Mouse (Mus musculus) hindbrain, embryonic 15.5 days (tissue): Measurements from ENCODE around the gene Bpifb4. TPM values are rescaled to one million over a fixed set of nuclear protein-coding genes. Genes with fewer than 3 reads are reported as not detected.
A peak's percentile ranks its signal among the peaks of the same experiment; 100 is the strongest.

ENCODE experiments used
- ATAC-seq: fragments of 200-750 bp; cut with Nextera tagmentation; 2 replicates; pipeline ENCODE4 v1.8.0; 2017; ENCODE audit warnings: low read depth, moderate number of reproducible peaks, moderate TSS enrichment; ENCODE audit not compliant: low FRiP score
- H3K27ac ChIP-seq: fragments of 300-500 bp; sonication (generic); replicated peaks from 2 replicates; pipeline ENCODE4 v1.5.1; 2015; ENCODE audit warnings: mild to moderate bottlenecking, inconsistent platforms
- H3K27me3 ChIP-seq: fragments of 300-500 bp; sonication (generic); 2 replicates; pipeline ENCODE4 v1.6.1; 2015; ENCODE audit warnings: control low read depth, inconsistent platforms
- H3K36me3 ChIP-seq: fragments of 300-500 bp; sonication (generic); 2 replicates; pipeline ENCODE4 v1.6.1; 2015; ENCODE audit warnings: control low read depth, inconsistent platforms
- H3K4me1 ChIP-seq: fragments of 300-500 bp; sonication (generic); replicated peaks from 2 replicates; pipeline ENCODE4 v1.6.1; 2015; ENCODE audit warnings: control low read depth, inconsistent platforms
- H3K4me2 ChIP-seq: fragments of 300-500 bp; sonication (generic); 2 replicates; pipeline ENCODE4 v1.6.1; 2015; ENCODE audit warnings: moderate library complexity, mild to moderate bottlenecking, inconsistent platforms
- H3K4me3 ChIP-seq: fragments of 300-500 bp; sonication (generic); 2 replicates; pipeline ENCODE4 v1.5.1; 2015; ENCODE audit warnings: mild to moderate bottlenecking, inconsistent platforms
- H3K9ac ChIP-seq: fragments of 300-500 bp; sonication (generic); 2 replicates; pipeline ENCODE4 v1.6.1; 2015; ENCODE audit warnings: inconsistent platforms
- H3K9me3 ChIP-seq: fragments of 300-500 bp; sonication (generic); 2 replicates; pipeline ENCODE4 v1.6.1; 2016; ENCODE audit warnings: control low read depth, inconsistent platforms
- WGBS: fragments of 180-500 bp; shearing (Covaris S2); methylation state at CpG from one replicate; pipeline ENCODE4 v1.1.7; 2015; 5-methylcytosine and 5-hydroxymethylcytosine counted together
- polyA plus RNA-seq: library from polyadenylated mRNA; unstranded; fragments of >200 nt; fragmentation: Nextera tagmentation; extraction: Ambion mirVana; gene quantifications from 2 replicates; pipeline ENCODE4 v1.2.1, GENCODE M21; 2015

Bpifb4 gene
- polyA plus RNA-seq, 1 experiment from 2014 or later = not detected

DNA sequence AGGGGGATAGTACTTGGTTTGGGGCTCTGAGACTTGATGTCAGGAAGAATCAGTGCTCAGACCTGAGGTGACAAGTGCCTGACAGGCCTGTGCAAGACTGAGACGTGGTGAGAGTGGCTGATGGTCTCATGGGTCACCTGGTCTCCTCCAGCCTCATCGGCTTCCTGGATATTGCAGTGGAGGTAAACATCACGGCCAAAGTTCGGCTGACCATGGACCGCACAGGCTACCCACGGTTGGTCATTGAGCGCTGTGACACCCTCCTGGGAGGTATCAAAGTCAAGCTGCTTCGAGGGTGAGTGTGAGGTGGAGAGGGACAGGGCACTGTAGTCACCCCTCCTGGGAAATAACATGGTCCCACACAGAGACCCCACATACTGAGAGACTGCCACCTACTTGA, 6.6 kb downstream of the Bpifb4 start:
- H3K4me3 ChIP-seq = no peak overlapping the region
- no peak overlapping the region for H3K9ac ChIP-seq
- ATAC-seq = no peak
- no peak overlapping the region for H3K27ac ChIP-seq
- H3K4me2 ChIP-seq = no peak overlapping the region
- H3K27me3 ChIP-seq = no peaks in the 10 kb centered on the region
- H3K9me3 ChIP-seq = no peaks in the 10 kb centered on the region
- 90% methylated on average over 8 of the region's 8 CpGs for WGBS
- no peaks in the 10 kb centered on the region for H3K4me1 ChIP-seq
- no peaks in the 10 kb centered on the region for H3K36me3 ChIP-seq

DNA sequence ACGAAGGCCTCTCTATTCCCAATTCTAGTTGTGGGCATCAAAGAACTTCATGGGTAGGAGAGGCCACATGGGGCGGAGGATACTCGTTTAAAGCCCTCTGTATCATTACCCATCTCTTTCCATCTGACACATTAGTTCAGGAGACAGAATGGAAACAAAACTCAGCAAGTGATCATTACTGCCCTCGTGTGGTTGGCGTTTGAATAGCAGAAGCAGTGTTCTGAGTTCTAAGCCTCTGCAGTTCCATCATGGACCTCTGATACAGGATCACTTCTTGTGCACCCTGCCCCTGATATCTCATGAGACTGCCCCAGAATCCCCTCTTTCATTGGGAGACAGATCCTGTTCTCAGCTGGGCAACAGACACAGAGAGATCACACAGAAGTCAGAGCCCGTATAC, 14.9 kb downstream of the Bpifb4 start:
- WGBS = 31% methylated on average over 6 of the region's 6 CpGs
- no peak overlapping the region for H3K4me3 ChIP-seq
- no peak overlapping the region for H3K9ac ChIP-seq
- no peaks in the 10 kb centered on the region for H3K9me3 ChIP-seq
- H3K27me3 ChIP-seq = no peaks in the 10 kb centered on the region
- H3K4me2 ChIP-seq = no peak overlapping the region
- H3K27ac ChIP-seq = no peak overlapping the region
- H3K36me3 ChIP-seq = no peaks in the 10 kb centered on the region
- H3K4me1 ChIP-seq = no peaks in the 10 kb centered on the region
- ATAC-seq = no peak

DNA sequence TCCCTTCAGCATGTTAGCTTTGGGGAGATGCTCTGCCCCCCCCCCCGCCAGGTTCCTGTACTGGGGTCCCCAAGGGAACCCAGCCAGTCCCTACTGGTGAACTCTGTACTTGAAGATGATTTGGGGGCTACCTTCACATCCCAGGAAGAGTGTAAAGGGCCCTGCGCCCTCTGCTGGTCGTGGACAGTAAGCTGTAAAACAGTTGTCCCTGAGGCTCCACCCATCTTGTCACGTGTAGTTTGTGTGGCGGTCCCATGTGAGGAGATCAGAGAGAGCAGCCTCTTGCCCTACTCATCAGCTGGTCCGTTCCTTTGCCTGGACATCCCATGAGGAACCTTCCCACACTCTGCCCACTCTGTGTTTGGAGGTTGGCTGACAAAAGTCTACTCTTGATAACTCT, 15.8 kb downstream of the Bpifb4 start:
- Histone ChIP-seq H3K4me1 (no peaks in the 10 kb centered on the region), H3K9me3 (no peaks in the 10 kb centered on the region), H3K36me3 (no peaks in the 10 kb centered on the region), H3K27ac (no peak overlapping the region), H3K4me2 (peak overlapping the region; percentile 33), H3K4me3 (no peak overlapping the region), H3K9ac (no peak overlapping the region), H3K27me3 (no peaks in the 10 kb centered on the region)
- ATAC-seq = no peak
- 9% methylated on average over 6 of the region's 6 CpGs for WGBS

DNA sequence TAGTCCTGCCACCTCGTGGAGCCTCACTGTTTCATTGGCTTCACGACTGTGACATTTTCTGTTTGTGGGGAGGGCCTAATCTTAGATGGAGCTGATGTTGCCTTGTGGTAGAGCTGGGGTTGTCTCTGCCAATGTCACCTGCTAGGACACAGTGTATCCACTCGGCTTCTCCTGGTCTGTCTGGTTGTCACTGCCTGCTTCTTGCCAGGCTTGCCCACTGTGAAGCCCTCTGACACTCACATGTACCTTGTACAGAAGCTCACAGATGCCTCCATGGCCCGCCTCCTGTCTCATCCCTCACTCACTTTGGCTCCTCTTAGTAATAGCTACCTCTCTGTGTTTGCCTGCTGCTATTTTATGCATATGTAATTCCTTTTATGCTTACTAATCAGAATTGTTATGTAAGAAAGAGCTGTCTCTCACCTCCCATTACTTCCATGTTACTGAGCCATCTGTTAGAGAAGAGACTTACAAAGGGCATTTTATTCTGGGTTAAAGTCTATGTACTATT, 24.9 kb downstream of the Bpifb4 start:
- WGBS = 74% methylated on average over 4 of the region's 4 CpGs
- Histone ChIP-seq H3K27me3 (no peaks in the 10 kb centered on the region), H3K9me3 (no peaks in the 10 kb centered on the region), H3K9ac (no peak overlapping the region), H3K4me2 (no peak overlapping the region), H3K36me3 (no peaks in the 10 kb centered on the region), H3K4me3 (no peak overlapping the region), H3K27ac (no peak overlapping the region), H3K4me1 (no peaks in the 10 kb centered on the region)
- ATAC-seq = no peak

DNA sequence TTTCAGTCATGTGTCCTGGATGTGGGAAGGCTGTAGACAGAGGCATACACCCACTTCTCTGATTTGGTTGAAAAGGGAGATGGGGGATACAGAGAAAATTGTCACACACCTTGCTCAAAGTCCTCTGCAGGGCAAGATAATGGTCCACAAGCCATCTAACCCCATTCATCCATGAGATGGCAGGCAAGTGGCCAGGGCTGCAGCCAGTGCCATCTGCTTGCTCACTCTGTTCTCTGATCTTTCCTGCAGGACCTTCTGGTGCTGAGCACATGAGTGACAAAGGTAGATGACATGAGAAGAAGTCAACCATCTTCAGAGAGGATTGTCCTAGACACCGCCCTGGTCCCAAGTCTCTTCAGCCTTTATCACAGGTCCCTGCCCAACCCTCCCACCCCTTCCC, 25.3 kb downstream of the Bpifb4 start:
- Histone ChIP-seq H3K27ac (no peak overlapping the region), H3K4me1 (no peaks in the 10 kb centered on the region), H3K4me2 (no peak overlapping the region), H3K27me3 (no peaks in the 10 kb centered on the region), H3K9ac (no peak overlapping the region), H3K4me3 (no peak overlapping the region), H3K36me3 (no peaks in the 10 kb centered on the region), H3K9me3 (no peaks in the 10 kb centered on the region)
- 93% methylated on average over 1 of the region's 1 CpGs for WGBS
- no peak for ATAC-seq

DNA sequence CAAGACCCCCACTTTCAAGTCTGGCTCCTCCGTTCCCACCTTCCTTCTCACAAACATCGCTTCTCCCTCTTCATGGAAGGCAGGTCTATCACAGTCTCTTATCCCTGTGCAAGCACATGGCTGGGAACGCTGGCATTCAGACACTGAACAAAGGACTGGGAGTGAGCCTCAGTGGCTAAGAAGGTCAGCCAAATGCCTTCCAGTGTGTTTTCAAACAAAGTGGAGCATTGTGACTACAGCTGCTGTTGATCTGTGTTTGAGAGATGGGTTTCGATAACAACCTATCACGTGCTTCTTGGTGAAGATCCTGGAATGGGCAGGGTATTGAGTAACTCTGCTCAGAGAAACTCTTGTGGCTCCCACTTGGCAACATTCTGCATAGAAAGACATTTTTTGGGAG, 32.2 kb downstream of the Bpifb4 start:
- Histone ChIP-seq H3K36me3 (no peaks in the 10 kb centered on the region), H3K27me3 (no peaks in the 10 kb centered on the region), H3K9me3 (no peaks in the 10 kb centered on the region), H3K4me2 (no peak overlapping the region), H3K4me3 (no peak overlapping the region), H3K27ac (no peak overlapping the region), H3K9ac (no peak overlapping the region), H3K4me1 (no peaks in the 10 kb centered on the region)
- no peak for ATAC-seq
- 71% methylated on average over 5 of the region's 5 CpGs for WGBS

DNA sequence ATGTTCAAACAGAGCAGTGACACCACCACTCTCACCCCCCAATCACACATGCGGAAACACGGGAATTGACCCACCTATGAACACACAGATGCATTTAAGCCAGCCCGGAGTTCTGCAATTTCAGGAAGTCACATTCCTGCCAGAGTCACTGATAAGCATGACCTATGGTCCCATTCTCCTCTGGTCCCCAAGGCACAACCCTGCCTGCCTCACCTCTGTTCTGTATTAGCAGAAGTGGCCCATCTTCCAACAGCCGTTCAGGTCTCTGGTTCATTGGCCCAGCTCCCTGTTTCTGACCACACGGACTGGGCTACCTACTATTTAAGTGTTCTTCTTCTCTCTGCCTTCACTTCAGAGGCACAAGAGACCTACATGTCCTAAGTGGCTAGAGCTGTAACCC, 36.6 kb downstream of the Bpifb4 start, which contains the start of gene Bpifa6:
Gene Bpifa6 (plus strand): TSS at position 364 of the 400 bp plus-strand sequence.
- WGBS = 90% methylated on average over 5 of the region's 5 CpGs
- Histone ChIP-seq H3K27me3 (no peaks in the 10 kb centered on the region), H3K4me3 (no peak within 1 kb of the TSS), H3K9me3 (no peaks in the 10 kb centered on the region), H3K9ac (no peak within 1 kb of the TSS), H3K4me2 (no peak within 1 kb of the TSS), H3K27ac (no peak within 1 kb of the TSS), H3K36me3 (no peaks in the 10 kb centered on the region), H3K4me1 (no peaks in the 10 kb centered on the region)
- no peak for ATAC-seq

DNA sequence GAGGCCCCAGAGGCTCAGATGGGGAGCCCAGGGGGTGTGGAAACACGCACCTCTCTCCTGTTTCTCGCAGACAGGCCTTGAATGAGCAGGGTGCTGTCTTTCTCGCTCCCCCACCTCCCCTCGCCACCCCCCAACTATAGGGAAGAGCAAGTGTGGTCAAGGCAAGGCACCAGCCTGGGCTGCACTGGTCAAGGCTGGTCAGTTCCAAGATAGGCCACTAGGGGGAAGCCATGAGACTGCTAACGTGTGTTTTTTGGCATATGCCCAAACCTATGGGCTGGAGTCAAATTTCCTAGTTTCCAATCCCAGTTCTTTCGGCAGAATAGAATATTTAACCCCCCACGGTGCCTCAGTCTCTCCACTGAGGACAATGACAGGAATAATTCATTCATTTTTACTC, 57.8 kb downstream of the Bpifb4 start:
- H3K27me3 ChIP-seq = no peaks in the 10 kb centered on the region
- H3K4me2 ChIP-seq = no peak overlapping the region
- ATAC-seq = no peak
- H3K9ac ChIP-seq = no peak overlapping the region
- no peak overlapping the region for H3K4me3 ChIP-seq
- WGBS = 4% methylated on average over 7 of the region's 7 CpGs
- H3K4me1 ChIP-seq = no peaks in the 10 kb centered on the region
- no peaks in the 10 kb centered on the region for H3K36me3 ChIP-seq
- no peak overlapping the region for H3K27ac ChIP-seq
- no peaks in the 10 kb centered on the region for H3K9me3 ChIP-seq

DNA sequence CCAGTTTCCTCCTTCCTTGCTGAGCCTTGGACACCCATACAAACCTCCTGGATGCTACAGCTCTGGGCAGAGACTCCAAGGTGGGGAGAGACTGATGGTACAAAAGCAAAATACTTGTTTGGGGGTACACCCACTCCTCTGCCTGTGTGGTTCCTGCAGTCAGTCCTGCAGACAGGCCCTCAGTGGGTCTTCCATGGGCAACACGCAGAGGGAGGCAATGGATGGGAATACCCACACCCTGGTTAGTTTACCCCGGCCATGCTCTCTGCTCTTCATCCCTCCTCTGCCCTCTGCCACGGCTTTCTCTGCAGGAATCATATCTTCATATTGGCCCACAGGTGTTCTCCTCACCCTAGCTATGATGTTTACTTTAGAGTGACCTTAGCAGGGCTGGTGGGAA, 62.5 kb downstream of the Bpifb4 start:
- Histone ChIP-seq H3K27me3 (no peaks in the 10 kb centered on the region), H3K36me3 (no peaks in the 10 kb centered on the region), H3K27ac (no peak overlapping the region), H3K4me3 (no peak overlapping the region), H3K4me1 (no peaks in the 10 kb centered on the region), H3K9me3 (no peaks in the 10 kb centered on the region), H3K9ac (no peak overlapping the region), H3K4me2 (no peak overlapping the region)
- 89% methylated on average over 3 of the region's 3 CpGs for WGBS
- no peak for ATAC-seq

DNA sequence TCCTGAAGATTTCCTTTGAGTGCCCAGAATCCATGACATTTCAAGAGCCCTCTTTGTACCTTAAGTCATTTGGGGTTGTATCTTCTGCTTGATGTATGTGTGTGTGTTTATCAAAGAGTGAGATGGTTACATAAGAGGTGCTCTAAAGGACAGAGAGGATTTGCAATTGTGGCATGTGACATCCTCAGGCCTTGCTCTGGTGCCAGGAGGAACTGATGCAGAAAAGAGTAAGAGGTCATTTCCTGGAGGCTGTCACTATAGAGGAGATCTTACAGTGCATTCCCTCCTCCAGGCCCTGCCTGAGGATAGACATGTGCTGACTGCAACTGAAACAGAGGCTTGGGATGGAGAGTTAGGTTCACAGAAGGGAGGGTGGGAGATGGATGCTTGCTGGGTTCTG, 63.0 kb downstream of the Bpifb4 start:
- Histone ChIP-seq H3K9ac (no peak overlapping the region), H3K4me3 (no peak overlapping the region), H3K9me3 (no peaks in the 10 kb centered on the region), H3K36me3 (no peaks in the 10 kb centered on the region), H3K27ac (no peak overlapping the region), H3K4me1 (no peaks in the 10 kb centered on the region), H3K4me2 (no peak overlapping the region), H3K27me3 (no peaks in the 10 kb centered on the region)
- no peak for ATAC-seq

DNA sequence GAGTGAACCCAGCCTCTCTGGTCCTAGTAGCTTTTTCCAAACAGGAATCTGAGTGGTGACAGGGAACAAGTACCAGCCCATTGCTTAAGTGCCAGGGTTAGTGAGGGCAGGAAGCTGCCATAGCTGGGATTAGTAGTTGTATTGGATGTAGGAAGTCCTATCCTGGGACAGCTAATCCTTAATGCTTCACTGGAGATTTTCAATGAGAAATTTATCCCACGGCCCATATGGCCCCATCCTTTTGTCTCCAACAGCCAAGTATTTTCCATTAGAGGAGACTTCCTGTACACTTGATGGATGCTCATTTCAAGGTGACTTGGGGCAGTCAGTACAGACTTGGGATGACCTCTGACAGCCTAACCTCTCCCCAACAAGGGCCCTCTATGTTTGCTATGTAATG, 66.4 kb downstream of the Bpifb4 start:
- Histone ChIP-seq H3K4me1 (no peaks in the 10 kb centered on the region), H3K9me3 (no peaks in the 10 kb centered on the region), H3K27ac (no peak overlapping the region), H3K4me3 (no peak overlapping the region), H3K36me3 (no peaks in the 10 kb centered on the region), H3K9ac (no peak overlapping the region), H3K4me2 (no peak overlapping the region), H3K27me3 (no peaks in the 10 kb centered on the region)
- no peak for ATAC-seq
- 31% methylated on average over 1 of the region's 1 CpGs for WGBS

DNA sequence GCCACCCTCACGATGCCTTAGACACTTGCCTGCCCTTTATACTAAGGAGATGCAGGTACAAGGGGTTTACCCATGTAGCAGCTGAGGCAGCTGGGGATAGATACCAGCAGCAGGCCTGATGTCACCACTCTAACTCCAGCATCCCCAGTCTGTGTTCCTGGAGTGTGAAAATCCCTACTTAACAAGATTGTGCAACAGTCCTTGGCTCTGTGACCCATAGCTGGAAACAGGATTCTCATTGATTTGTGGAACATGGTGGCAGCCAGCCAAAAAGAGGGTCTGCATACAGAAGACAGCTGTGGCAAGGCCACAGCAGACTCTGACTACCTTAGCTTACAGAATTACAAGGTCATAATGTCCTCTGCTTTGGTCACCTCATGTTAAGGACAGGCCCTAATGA, 67.1 kb downstream of the Bpifb4 start:
- H3K4me2 ChIP-seq = no peak overlapping the region
- H3K36me3 ChIP-seq = no peaks in the 10 kb centered on the region
- H3K4me1 ChIP-seq = no peaks in the 10 kb centered on the region
- H3K27ac ChIP-seq = no peak overlapping the region
- ATAC-seq = no peak
- no peak overlapping the region for H3K4me3 ChIP-seq
- H3K9me3 ChIP-seq = no peaks in the 10 kb centered on the region
- no peak overlapping the region for H3K9ac ChIP-seq
- no peaks in the 10 kb centered on the region for H3K27me3 ChIP-seq
- 93% methylated on average over 1 of the region's 1 CpGs for WGBS

DNA sequence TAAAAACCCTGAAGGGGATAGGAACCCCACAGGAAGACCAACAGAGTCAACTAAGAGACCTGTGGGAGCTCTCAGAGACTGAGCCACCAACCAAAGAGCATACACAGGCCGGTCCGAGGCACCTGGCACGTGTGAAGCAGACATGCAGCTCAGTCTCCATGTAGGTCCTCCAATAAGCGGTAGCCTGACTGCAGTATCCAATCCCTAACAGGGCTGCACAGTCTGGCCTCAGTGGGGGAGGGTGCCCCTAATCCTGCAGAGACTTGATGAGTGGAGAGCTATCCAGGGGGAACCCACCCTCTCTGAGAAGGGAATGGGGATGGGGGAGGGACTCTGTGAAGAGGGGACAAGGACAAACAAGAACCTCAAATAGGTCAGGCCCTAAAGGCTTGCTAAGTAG, 67.7 kb downstream of the Bpifb4 start:
- H3K4me1 ChIP-seq = no peaks in the 10 kb centered on the region
- H3K4me3 ChIP-seq = no peak overlapping the region
- ATAC-seq = no peak
- H3K9me3 ChIP-seq = no peaks in the 10 kb centered on the region
- H3K4me2 ChIP-seq = no peak overlapping the region
- 85% methylated on average over 4 of the region's 4 CpGs for WGBS
- no peaks in the 10 kb centered on the region for H3K36me3 ChIP-seq
- H3K27me3 ChIP-seq = no peaks in the 10 kb centered on the region
- no peak overlapping the region for H3K9ac ChIP-seq
- no peak overlapping the region for H3K27ac ChIP-seq
